Mouse (Mus musculus): ENCODE data around the gene Hmg20b. TPM values are rescaled to one million over a fixed set of nuclear protein-coding genes. Genes with fewer than 3 reads are reported as not detected.

The Hmg20b gene
- polyA plus RNA-seq, 1 experiment from 2014 or later = 31.7 TPM

- Histone ChIP-seq H3K4me1 (ENCODE audit: control insufficient read depth, insufficient read depth, low read depth, low read length) (peaks cover 24% of the 10 kb centered on the region), H3K9me3 (ENCODE audit: control insufficient read depth, low read length) (no peaks in the 10 kb centered on the region), H3K4me3 (ENCODE audit: low read length) (peak overlapping the region; percentile 41), H3K9ac (ENCODE audit: low read depth, low read length) (peak overlapping the region; percentile 63), H3K4me2 (ENCODE audit: low read length) (peak overlapping the region; percentile 69), H3K27ac (ENCODE audit: low read depth, low read length) (peak overlapping the region; percentile 13; the same call in 1 of the 2 replicates), H3K27me3 (replicated peaks; ENCODE audit: control insufficient read depth, insufficient read depth, low read length) (peaks cover 37% of the 10 kb centered on the region), H3K36me3 (ENCODE audit: control insufficient read depth, insufficient read depth, low read length) (no peaks in the 10 kb centered on the region)
- 11% methylated on average over 55 of the region's 55 CpGs for WGBS
- ATAC-seq = peak; percentile 21; the same call in 1 of the 2 replicates
Measured at GRCm38 (mm10) chr10:81346453-81347067, 3.7 kb downstream of the Hmg20b start.

- no peaks in the 10 kb centered on the region for H3K9me3 ChIP-seq (ENCODE audit: control insufficient read depth, low read length)
- H3K4me1 ChIP-seq (ENCODE audit: control insufficient read depth, insufficient read depth, low read depth, low read length) = peaks cover 22% of the 10 kb centered on the region
- H3K27me3 ChIP-seq (replicated peaks; ENCODE audit: control insufficient read depth, insufficient read depth, low read length) = peaks cover 46% of the 10 kb centered on the region
- H3K27ac ChIP-seq (ENCODE audit: low read depth, low read length) = no peak overlapping the region
- H3K9ac ChIP-seq (ENCODE audit: low read depth, low read length) = no peak overlapping the region
- H3K4me2 ChIP-seq (ENCODE audit: low read length) = no peak overlapping the region
- H3K36me3 ChIP-seq (ENCODE audit: control insufficient read depth, insufficient read depth, low read length) = no peaks in the 10 kb centered on the region
- WGBS = 86% methylated on average over 4 of the region's 4 CpGs
- ATAC-seq = no peak
- no peak overlapping the region for H3K4me3 ChIP-seq (ENCODE audit: low read length)
Measured at GRCm38 (mm10) chr10:81345162-81345534, 5.1 kb downstream of the Hmg20b start.

- H3K27me3 ChIP-seq (replicated peaks; ENCODE audit: control insufficient read depth, insufficient read depth, low read length) = peaks cover 46% of the 10 kb centered on the region
- H3K9me3 ChIP-seq (ENCODE audit: control insufficient read depth, low read length) = no peaks in the 10 kb centered on the region
- H3K36me3 ChIP-seq (ENCODE audit: control insufficient read depth, insufficient read depth, low read length) = no peaks in the 10 kb centered on the region
- H3K4me2 ChIP-seq (ENCODE audit: low read length) = no peak overlapping the region
- H3K4me3 ChIP-seq (ENCODE audit: low read length) = no peak overlapping the region
- WGBS = 57% methylated on average over 8 of the region's 8 CpGs
- no peak overlapping the region for H3K9ac ChIP-seq (ENCODE audit: low read depth, low read length)
- ATAC-seq = no peak
- H3K27ac ChIP-seq (ENCODE audit: low read depth, low read length) = no peak overlapping the region
- H3K4me1 ChIP-seq (ENCODE audit: control insufficient read depth, insufficient read depth, low read depth, low read length) = peaks cover 18% of the 10 kb centered on the region
Measured at GRCm38 (mm10) chr10:81344421-81345161, 5.7 kb downstream of the Hmg20b start.

GRCm38 (mm10) chr10:81342686-81343505, 7.4 kb downstream of the Hmg20b start, which contains the start of gene Gipc3:
TSS of gene Gipc3 (minus strand) at chr10:81343266.
- Histone ChIP-seq H3K4me2 (ENCODE audit: low read length) (peak within 1 kb of the TSS; percentile 60), H3K27ac (ENCODE audit: low read depth, low read length) (no peak within 1 kb of the TSS), H3K27me3 (replicated peaks; ENCODE audit: control insufficient read depth, insufficient read depth, low read length) (peaks cover 44% of the 10 kb centered on the region), H3K9ac (ENCODE audit: low read depth, low read length) (peak within 1 kb of the TSS; percentile 61), H3K4me1 (ENCODE audit: control insufficient read depth, insufficient read depth, low read depth, low read length) (peaks cover 14% of the 10 kb centered on the region), H3K9me3 (ENCODE audit: control insufficient read depth, low read length) (no peaks in the 10 kb centered on the region), H3K4me3 (ENCODE audit: low read length) (peak within 1 kb of the TSS; percentile 37), H3K36me3 (ENCODE audit: control insufficient read depth, insufficient read depth, low read length) (no peaks in the 10 kb centered on the region)
- WGBS = 5% methylated on average over 56 of the region's 67 CpGs
- no peak for ATAC-seq

GRCm38 (mm10) chr10:81341333-81341949, 8.8 kb downstream of the Hmg20b start:
- Histone ChIP-seq H3K27me3 (replicated peaks; ENCODE audit: control insufficient read depth, insufficient read depth, low read length) (peaks cover 40% of the 10 kb centered on the region), H3K36me3 (ENCODE audit: control insufficient read depth, insufficient read depth, low read length) (no peaks in the 10 kb centered on the region), H3K9me3 (ENCODE audit: control insufficient read depth, low read length) (no peaks in the 10 kb centered on the region), H3K4me3 (ENCODE audit: low read length) (no peak overlapping the region), H3K4me1 (ENCODE audit: control insufficient read depth, insufficient read depth, low read depth, low read length) (peaks cover 8% of the 10 kb centered on the region), H3K27ac (ENCODE audit: low read depth, low read length) (no peak overlapping the region), H3K4me2 (ENCODE audit: low read length) (no peak overlapping the region), H3K9ac (ENCODE audit: low read depth, low read length) (no peak overlapping the region)
- no peak for ATAC-seq
- WGBS = 30% methylated on average over 16 of the region's 16 CpGs

- H3K9ac ChIP-seq (ENCODE audit: low read depth, low read length) = no peak overlapping the region
- H3K27me3 ChIP-seq (replicated peaks; ENCODE audit: control insufficient read depth, insufficient read depth, low read length) = peaks cover 40% of the 10 kb centered on the region
- no peak for ATAC-seq
- H3K36me3 ChIP-seq (ENCODE audit: control insufficient read depth, insufficient read depth, low read length) = no peaks in the 10 kb centered on the region
- no peak overlapping the region for H3K4me3 ChIP-seq (ENCODE audit: low read length)
- H3K4me1 ChIP-seq (ENCODE audit: control insufficient read depth, insufficient read depth, low read depth, low read length) = peaks cover 7% of the 10 kb centered on the region
- no peaks in the 10 kb centered on the region for H3K9me3 ChIP-seq (ENCODE audit: control insufficient read depth, low read length)
- no peak overlapping the region for H3K4me2 ChIP-seq (ENCODE audit: low read length)
- H3K27ac ChIP-seq (ENCODE audit: low read depth, low read length) = no peak overlapping the region
- 37% methylated on average over 17 of the region's 17 CpGs for WGBS
Measured at GRCm38 (mm10) chr10:81340551-81341332, 9.5 kb downstream of the Hmg20b start.

GRCm38 (mm10) chr10:81336558-81336957, 13.7 kb downstream of the Hmg20b start:
- Histone ChIP-seq H3K4me2 (ENCODE audit: low read length) (no peak overlapping the region), H3K4me3 (ENCODE audit: low read length) (no peak overlapping the region), H3K36me3 (ENCODE audit: control insufficient read depth, insufficient read depth, low read length) (no peaks in the 10 kb centered on the region), H3K9ac (ENCODE audit: low read depth, low read length) (no peak overlapping the region), H3K27ac (ENCODE audit: low read depth, low read length) (no peak overlapping the region), H3K27me3 (replicated peaks; ENCODE audit: control insufficient read depth, insufficient read depth, low read length) (peaks cover 20% of the 10 kb centered on the region), H3K9me3 (ENCODE audit: control insufficient read depth, low read length) (no peaks in the 10 kb centered on the region), H3K4me1 (ENCODE audit: control insufficient read depth, insufficient read depth, low read depth, low read length) (no peaks in the 10 kb centered on the region; the same call in 1 of the 2 replicates)
- WGBS = 88% methylated on average over 4 of the region's 4 CpGs
- ATAC-seq = no peak

Data from hindbrain, embryonic 16.5 days (tissue).